Comparison of ENCODE assay signal across 8 mouse cellular contexts in the genomic region with DNA sequence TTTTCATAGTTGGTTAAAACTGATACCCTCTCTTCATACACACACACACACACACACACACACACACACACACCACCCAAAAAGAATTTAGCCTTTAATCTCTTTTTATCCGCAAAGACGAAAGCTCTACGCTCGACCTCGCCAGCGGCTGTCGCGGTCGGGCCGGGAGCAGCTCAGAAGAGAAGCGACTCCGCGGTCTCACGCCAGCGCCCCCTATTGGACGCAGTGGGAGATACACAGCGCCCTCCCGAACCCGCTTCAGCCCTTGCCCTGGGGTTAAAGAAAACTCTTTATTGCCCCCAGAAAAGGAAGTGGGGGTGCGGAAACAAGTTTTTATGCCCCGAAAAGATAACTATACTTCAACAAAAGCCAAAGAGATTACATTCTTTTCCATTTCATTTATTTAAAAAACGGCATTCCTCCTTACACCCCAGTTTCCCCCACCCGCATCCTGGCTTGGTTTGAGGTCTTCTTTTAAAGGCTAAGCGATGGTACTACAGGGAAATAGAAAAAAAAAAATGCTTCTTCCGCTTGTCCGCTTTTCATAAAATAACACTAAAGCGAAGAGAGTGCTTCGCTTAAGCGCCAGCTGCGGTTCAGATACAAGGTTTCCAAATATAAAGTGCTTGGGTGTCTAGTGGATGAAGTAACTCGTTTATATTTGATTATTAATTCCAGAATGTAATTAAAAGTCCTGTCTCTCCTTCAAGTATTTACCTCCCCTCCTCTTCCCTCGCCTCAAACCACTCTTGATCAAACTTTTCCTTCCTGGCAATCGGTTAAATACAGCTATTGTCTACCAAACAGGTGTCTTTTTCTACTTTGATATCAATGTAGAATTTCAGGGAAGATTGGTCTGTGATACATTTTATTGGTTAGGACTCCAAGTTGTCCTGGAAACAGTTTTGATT. TPM values are rescaled to one million over a fixed set of nuclear protein-coding genes. Genes with fewer than 3 reads are reported as not detected.
DNase-seq lines count a peak whose midpoint lies in the region; ATAC-seq and TF ChIP-seq lines count a peak whose summit lies in the region.

No protein-coding gene starts in this region.

- no peaks in the 10 kb centered on the region for H3K9me3 ChIP-seq in liver, embryonic 11.5 days (ENCODE audit: control insufficient read depth, low read length)
- H3K9me3 ChIP-seq in embryonic facial prominence, embryonic 15.5 days (replicated peaks) = no peaks in the 10 kb centered on the region
- H3K9me3 ChIP-seq in limb, embryonic 14.5 days (ENCODE audit: control insufficient read depth, low read length) = no peaks in the 10 kb centered on the region

- H3K27ac ChIP-seq in liver, adult 2 months (replicated peaks; ENCODE audit: insufficient read depth, low read depth, low read length) = no peak overlapping the region
- H3K27ac ChIP-seq in liver, embryonic 11.5 days (ENCODE audit: low read depth, low read length) = no peak overlapping the region
- no peak overlapping the region for H3K27ac ChIP-seq in embryonic facial prominence, embryonic 15.5 days (replicated peaks)
- no peak overlapping the region for H3K27ac ChIP-seq in limb, embryonic 14.5 days (replicated peaks; ENCODE audit: low read depth, low read length)
- no peak overlapping the region for H3K27ac ChIP-seq in testis, adult 2 months (ENCODE audit: control insufficient read depth, insufficient read depth, low read depth, low read length)

- no peak for ATAC-seq in CD4-positive, CD25-positive, alpha-beta regulatory T cell, adult 4 months
- no peak for ATAC-seq in liver, embryonic 11.5 days (replicated peaks; ENCODE audit: low FRiP score)
- no peak for ATAC-seq in embryonic facial prominence, embryonic 15.5 days (ENCODE audit: insufficient number of reproducible peaks, low FRiP score, low TSS enrichment, low read depth)
- ATAC-seq in limb, embryonic 14.5 days (ENCODE audit: low FRiP score, low read depth) = peak; percentile 49; the same call in 1 of the 2 replicates

- peaks cover 14% of the 10 kb centered on the region; the same call in 1 of the 2 replicates for H3K27me3 ChIP-seq in liver, adult 2 months (ENCODE audit: control insufficient read depth, insufficient read depth, low read length)
- peaks cover 91% of the 10 kb centered on the region for H3K27me3 ChIP-seq in liver, embryonic 11.5 days (replicated peaks; ENCODE audit: control insufficient read depth, insufficient read depth, low read length)
- peaks cover 91% of the 10 kb centered on the region for H3K27me3 ChIP-seq in embryonic facial prominence, embryonic 15.5 days
- H3K27me3 ChIP-seq in limb, embryonic 14.5 days (ENCODE audit: control insufficient read depth, insufficient read depth, low read length) = peaks cover 95% of the 10 kb centered on the region
- H3K27me3 ChIP-seq in testis, adult 2 months (ENCODE audit: control insufficient read depth, insufficient read depth, low read length) = peaks cover 2% of the 10 kb centered on the region; the same call in 1 of the 2 replicates

- H3K4me3 ChIP-seq in liver, adult 2 months (ENCODE audit: insufficient read depth, low read depth, low read length) = no peak overlapping the region
- H3K4me3 ChIP-seq in liver, embryonic 11.5 days (ENCODE audit: low read depth, low read length) = no peak overlapping the region
- no peak overlapping the region; the same call in 1 of the 2 replicates for H3K4me3 ChIP-seq in embryonic facial prominence, embryonic 15.5 days (replicated peaks)
- H3K4me3 ChIP-seq in limb, embryonic 14.5 days (replicated peaks; ENCODE audit: low read length) = no peak overlapping the region
- H3K4me3 ChIP-seq in testis, adult 2 months (ENCODE audit: control insufficient read depth, low read depth, low read length) = peak overlapping the region; percentile 12; the same call in 1 of the 2 replicates

- H3K4me1 ChIP-seq in liver, adult 2 months (ENCODE audit: control insufficient read depth, insufficient read depth, low read length) = no peaks in the 10 kb centered on the region
- H3K4me1 ChIP-seq in liver, embryonic 11.5 days (replicated peaks; ENCODE audit: control insufficient read depth, insufficient read depth, low read length) = no peaks in the 10 kb centered on the region; the same call in 1 of the 2 replicates
- H3K4me1 ChIP-seq in embryonic facial prominence, embryonic 15.5 days = peaks cover 22% of the 10 kb centered on the region
- 0 out of 2 replicates have a peak, but pooled peaks cover 4% of the 10 kb centered on the region for H3K4me1 ChIP-seq in limb, embryonic 14.5 days (ENCODE audit: control insufficient read depth, insufficient read depth, low read length)
- peaks cover 13% of the 10 kb centered on the region for H3K4me1 ChIP-seq in testis, adult 2 months (ENCODE audit: control insufficient read depth, insufficient read depth, low read length)

- peak; percentile 81 for TF ChIP-seq CTCF in liver, adult 2 months (IDR thresholded peaks at IDR 0.05; ENCODE audit: low read depth, low read length)
- peak; percentile 87 for TF ChIP-seq CTCF in testis, adult 2 months (IDR thresholded peaks at IDR 0.05; ENCODE audit: control insufficient read depth, insufficient read depth, insufficient replicate concordance, low read depth, low read length)

- no peaks in the 10 kb centered on the region for H3K79me2 ChIP-seq in liver, adult 2 months (ENCODE audit: control insufficient read depth, insufficient read depth, low read length)

- H3K4me2 ChIP-seq in liver, embryonic 11.5 days = no peak overlapping the region
- H3K4me2 ChIP-seq in embryonic facial prominence, embryonic 15.5 days (replicated peaks) = peak overlapping the region; percentile 19; the same call in 1 of the 2 replicates
- no peak overlapping the region for H3K4me2 ChIP-seq in limb, embryonic 14.5 days (replicated peaks; ENCODE audit: low read depth, low read length, severe bottlenecking)

- H3K9ac ChIP-seq in liver, adult 2 months (ENCODE audit: low read depth, low read length) = no peak overlapping the region
- H3K9ac ChIP-seq in liver, embryonic 11.5 days (ENCODE audit: low read depth, low read length) = no peak overlapping the region
- no peak overlapping the region for H3K9ac ChIP-seq in embryonic facial prominence, embryonic 15.5 days
- H3K9ac ChIP-seq in limb, embryonic 14.5 days (ENCODE audit: low read depth, low read length, severe bottlenecking) = no peak overlapping the region

- DNase-seq in CD4-positive, CD25-positive, alpha-beta regulatory T cell, adult 2 months (ENCODE audit: low read depth, low spot score) = peak; percentile 14
- no peak for DNase-seq in liver, adult 2 months (ENCODE audit: extremely low read depth, low read depth, low spot score)
- DNase-seq in liver, embryonic 11.5 days (ENCODE audit: low spot score) = no peak
- no peak for DNase-seq in limb, embryonic 14.5 days (ENCODE audit: low spot score)
- DNase-seq in frontal cortex, postnatal 14 days (ENCODE audit: low spot score in 2 of 2) = no peak

- no peaks in the 10 kb centered on the region for H3K36me3 ChIP-seq in liver, adult 2 months (ENCODE audit: control insufficient read depth, insufficient read depth, low read length)
- H3K36me3 ChIP-seq in liver, embryonic 11.5 days (ENCODE audit: control insufficient read depth, insufficient read depth, low read length) = no peaks in the 10 kb centered on the region
- H3K36me3 ChIP-seq in embryonic facial prominence, embryonic 15.5 days = no peaks in the 10 kb centered on the region
- H3K36me3 ChIP-seq in limb, embryonic 14.5 days (ENCODE audit: control insufficient read depth, insufficient read depth, low read length) = no peaks in the 10 kb centered on the region
- H3K36me3 ChIP-seq in testis, adult 2 months (ENCODE audit: control insufficient read depth, insufficient read depth, low read length) = no peaks in the 10 kb centered on the region

- no peak for TF ChIP-seq POLR2A in liver, adult 2 months (IDR thresholded peaks at IDR 0.05; ENCODE audit: extremely low read depth, insufficient read depth, low read length)
- TF ChIP-seq POLR2A in limb, embryonic 14.5 days (IDR thresholded peaks at IDR 0.05; ENCODE audit: borderline replicate concordance, extremely low read depth, insufficient read depth, insufficient read length) = no peak
- TF ChIP-seq POLR2A in testis, adult 2 months (IDR thresholded peaks at IDR 0.05; ENCODE audit: control insufficient read depth, low read depth, low read length) = no peak

- 11% methylated on average over 33 of the region's 33 CpGs for WGBS in liver, adult 2 months
- 5% methylated on average over 33 of the region's 33 CpGs for WGBS in liver, embryonic 11.5 days
- 4% methylated on average over 33 of the region's 33 CpGs for WGBS in embryonic facial prominence, embryonic 15.5 days
- WGBS in limb, embryonic 14.5 days = 4% methylated on average over 33 of the region's 33 CpGs

RNA-seq across cellular contexts. Expression of a gene that starts 9.3 kb away (rescaled TPM):
- polyA plus RNA-seq in CD4-positive, CD25-positive, alpha-beta regulatory T cell, adult 4 months (2017; shearing (Covaris generic)) = not detected
- total RNA-seq in liver, adult 2 months (2014; rRNA removed) = not detected in 2 replicates
- polyA plus RNA-seq in liver, adult 2 months (2012; rRNA removed) = not detected in 2 replicates
- 0.48 and 0.55 TPM in 2 replicates for polyA plus RNA-seq in liver, embryonic 11.5 days (2014; fragmentation: Nextera tagmentation; extraction: Ambion mirVana)
- polyA plus RNA-seq in embryonic facial prominence, embryonic 15.5 days (2015; fragmentation: Nextera tagmentation; extraction: Ambion mirVana) = 6.5 and 7.4 TPM in 2 replicates
- 1.3 TPM in 2 replicates for polyA plus RNA-seq in limb, embryonic 14.5 days (2012; rRNA removed)
- 0.21 and 0.35 TPM in 2 replicates for polyA plus RNA-seq in limb, embryonic 14.5 days (2014; fragmentation: Nextera tagmentation; extraction: Ambion mirVana)
- 0.05 TPM in 1 of 2 replicates, not detected in the other for polyA plus RNA-seq in testis, adult 2 months (2012; rRNA removed)
